Mouse (Mus musculus) CH12.LX (cell line): ENCODE data around the gene Nxpe5. TPM values are rescaled to one million over a fixed set of nuclear protein-coding genes. Genes with fewer than 3 reads are reported as not detected.
A peak's percentile ranks its signal among the peaks of the same experiment; 100 is the strongest.
"Not testable (repeated sequence)": the region's sequence is repeated elsewhere in the genome, so short reads cannot be mapped to it uniquely, and the experiment has no call there.

Experiments used
- DNase-seq: peaks from one replicate; pipeline ENCODE4 v3.0.0-alpha.2; 2013; ENCODE audit errors: extremely low read depth
- H3K27ac ChIP-seq: 2 replicates; pipeline ENCODE4 v1.5.1; 2012; ENCODE audit warnings: low read depth, mild to moderate bottlenecking, control low read depth, moderate library complexity; ENCODE audit not compliant: insufficient read depth
- H3K27me3 ChIP-seq: replicated peaks from 2 replicates; pipeline ENCODE3; 2012; ENCODE audit warnings: inconsistent platforms
- H3K36me3 ChIP-seq, 2 experiments: replicated peaks in 1 of 2; 2 replicates each; pipeline versions ENCODE3 to v1.6.1; 2012; ENCODE audit warnings: inconsistent platforms in 1 of 2, low read length in 1 of 2, mild to moderate bottlenecking in 1 of 2, mixed read lengths in 1 of 2, moderate library complexity in 1 of 2; ENCODE audit not compliant: control insufficient read depth in 1 of 2, insufficient read depth in 1 of 2
- H3K4me1 ChIP-seq, 2 experiments: 2 replicates each; pipeline ENCODE4 v1.6.1; 2012; ENCODE audit warnings: inconsistent platforms in 1 of 2, moderate library complexity in 1 of 2; ENCODE audit not compliant: insufficient read depth in 2 of 2, control insufficient read depth in 1 of 2
- H3K4me2 ChIP-seq: 2 replicates; pipeline ENCODE4 v1.6.1; 2012; ENCODE audit warnings: low read depth, mild to moderate bottlenecking, control low read depth; ENCODE audit not compliant: poor library complexity, insufficient read depth, severe bottlenecking
- H3K4me3 ChIP-seq, 3 experiments: fragments of 150-350 bp in 1 of 3; sonication (generic) in 1 of 3; replicated peaks in 1 of 3; 2 replicates each; pipeline versions ENCODE3 to v1.5.1; 2011 to 2012; ENCODE audit warnings: low read depth in 2 of 3, low read length in 2 of 3, mild to moderate bottlenecking in 2 of 3, moderate library complexity in 2 of 3, control low read depth in 1 of 3, improper control_type of control experiment in 1 of 3, inconsistent platforms in 1 of 3, mixed read lengths in 1 of 3; ENCODE audit not compliant: poor library complexity in 1 of 3
- H3K79me2 ChIP-seq: replicated peaks from 2 replicates; pipeline ENCODE4 v1.6.1; 2012; ENCODE audit warnings: mild to moderate bottlenecking, moderate library complexity; ENCODE audit not compliant: control insufficient read depth, poor library complexity, insufficient read depth, severe bottlenecking; ENCODE audit errors: extremely low read depth
- H3K9ac ChIP-seq: 2 replicates; pipeline ENCODE4 v1.6.1; 2012; ENCODE audit warnings: low read depth, mild to moderate bottlenecking, control low read depth, moderate library complexity; ENCODE audit not compliant: insufficient read depth
- H3K9me3 ChIP-seq: replicated peaks from 2 replicates; pipeline ENCODE3; 2012; ENCODE audit warnings: low read length, inconsistent platforms, mixed read lengths
- CHD1 ChIP-seq: IDR thresholded peaks from 2 replicates; pipeline ENCODE4 v1.6.1; 2012; ENCODE audit warnings: low read depth, low read length, improper control_type of control experiment, inconsistent platforms
- CTCF ChIP-seq, 2 experiments: IDR thresholded peaks in 1 of 2; conservative IDR thresholded peaks in 1 of 2; 2 replicates each; pipeline ENCODE4 v1.5.1; 2011 to 2012; ENCODE audit warnings: low read depth in 2 of 2, low read length in 2 of 2, improper control_type of control experiment in 1 of 2, inconsistent platforms in 1 of 2, mild to moderate bottlenecking in 1 of 2, moderate library complexity in 1 of 2
- E2F4 ChIP-seq: IDR thresholded peaks from 2 replicates; pipeline ENCODE4 v1.6.1; 2011; ENCODE audit warnings: low read depth, low read length, improper control_type of control experiment; ENCODE audit not compliant: insufficient replicate concordance
- EP300 ChIP-seq: IDR thresholded peaks from 2 replicates; pipeline ENCODE4 v1.6.1; 2011; ENCODE audit warnings: low read length, improper control_type of control experiment
- ETS1 ChIP-seq: conservative IDR thresholded peaks from 2 replicates; pipeline ENCODE4 v1.6.1; 2012; ENCODE audit warnings: low read depth, mild to moderate bottlenecking, inconsistent platforms, low read length, improper control_type of control experiment, moderate library complexity
- GABPA ChIP-seq: IDR thresholded peaks from 2 replicates; pipeline ENCODE4 v1.6.1; 2012; ENCODE audit warnings: low read depth, low read length, improper control_type of control experiment, inconsistent platforms; ENCODE audit not compliant: insufficient replicate concordance
- HCFC1 ChIP-seq: IDR thresholded peaks from 2 replicates; pipeline ENCODE4 v1.6.1; 2012; ENCODE audit warnings: low read depth, mild to moderate bottlenecking, inconsistent platforms, low read length, improper control_type of control experiment
- IRF4 ChIP-seq: IDR thresholded peaks from 2 replicates; pipeline ENCODE4 v1.6.1; 2014; ENCODE audit warnings: low read depth, mild to moderate bottlenecking, inconsistent platforms, low read length, improper control_type of control experiment
- JUN ChIP-seq: IDR thresholded peaks from 2 replicates; pipeline ENCODE4 v1.6.1; 2011; ENCODE audit warnings: low read depth, mild to moderate bottlenecking, low read length, improper control_type of control experiment, moderate library complexity; ENCODE audit not compliant: insufficient read depth
- MAX ChIP-seq: IDR thresholded peaks from 2 replicates; pipeline ENCODE4 v1.6.1; 2011; ENCODE audit warnings: low read length, improper control_type of control experiment
- MAZ ChIP-seq: IDR thresholded peaks from 2 replicates; pipeline ENCODE4 v1.6.1; 2012; ENCODE audit warnings: low read depth, mild to moderate bottlenecking, inconsistent platforms, low read length, improper control_type of control experiment, moderate library complexity
- NRF1 ChIP-seq: IDR thresholded peaks from 2 replicates; pipeline ENCODE4 v1.6.1; 2014; ENCODE audit warnings: low read depth, mild to moderate bottlenecking, inconsistent platforms, low read length, improper control_type of control experiment, moderate library complexity
- POLR2AphosphoS2 ChIP-seq: IDR thresholded peaks from 2 replicates; pipeline ENCODE4 v1.6.1; 2011; ENCODE audit warnings: low read depth, low read length, improper control_type of control experiment
- RAD21 ChIP-seq: IDR thresholded peaks from 2 replicates; pipeline ENCODE4 v1.6.1; 2011; ENCODE audit warnings: low read depth, mild to moderate bottlenecking, low read length, improper control_type of control experiment, moderate library complexity
- SIN3A ChIP-seq: IDR thresholded peaks from 2 replicates; pipeline ENCODE4 v1.6.1; 2012; ENCODE audit warnings: low read length, improper control_type of control experiment, inconsistent platforms
- SMC3 ChIP-seq: IDR thresholded peaks from 2 replicates; pipeline ENCODE4 v1.6.1; 2011; ENCODE audit warnings: low read depth, low read length, improper control_type of control experiment
- UBTF ChIP-seq: IDR thresholded peaks from 2 replicates; pipeline ENCODE4 v1.6.1; 2012; ENCODE audit warnings: low read depth, mild to moderate bottlenecking, inconsistent platforms, low read length, improper control_type of control experiment, moderate library complexity
- USF1 ChIP-seq: IDR thresholded peaks from 2 replicates; pipeline ENCODE4 v1.6.1; 2014; ENCODE audit warnings: low read depth, mild to moderate bottlenecking, inconsistent platforms, low read length, improper control_type of control experiment
- dilution Hi-C: fragments of 300-500 bp; cut with MboI; formaldehyde crosslinking; loops from 2 replicates; pipeline ENCODE4 v1.14.3; 2020; ENCODE audit warnings: low sequenced_read_pairs; ENCODE audit not compliant: extremely low pct_unique_long_range_greater_than_20kb, extremely low pct_ligation_motif_present
- in situ Hi-C: fragments of 300-500 bp; cut with MboI; formaldehyde crosslinking; loops from 3 replicates; pipeline ENCODE4 v1.14.3; 2019; ENCODE audit warnings: low sequenced_read_pairs, low pct_ligation_motif_present, low pct_unique_long_range_greater_than_20kb, mixed read lengths
- polyA plus RNA-seq: library from polyadenylated mRNA; unstranded; fragments of >175 nt; gene quantifications from 2 replicates; pipeline ENCODE4 v1.2.1, GENCODE M21; 2012; ENCODE audit warnings: low read depth; ENCODE audit not compliant: insufficient read length
- total RNA-seq, 2 experiments: library from RNA; depleted of rRNA; stranded (reverse); fragments of 300-350 nt in 1 of 2; fragments of >200 nt in 1 of 2; gene quantifications; 2 replicates each; pipeline ENCODE4 v1.2.3; 2012 to 2014

Gene Nxpe5
- total and polyA plus RNA-seq, 3 experiments: not detected

GRCm38 (mm10) chr5:138216632-138217031, 9.1 kb upstream of the Nxpe5 start:
- H3K9ac ChIP-seq, H3K4me2 ChIP-seq, H3K4me1 ChIP-seq, H3K9me3 ChIP-seq, H3K36me3 ChIP-seq, H3K4me3 ChIP-seq, H3K27ac ChIP-seq, H3K27me3 ChIP-seq, dilution Hi-C loops, in situ Hi-C loops, H3K79me2 ChIP-seq: not testable (repeated sequence)
- TF ChIP-seq JUN (peak; percentile 11; the same call in 1 of the 2 replicates), ETS1 (0 out of 2 replicates have a peak, but pooled peaks have one; percentile 19), EP300 (peak; percentile 71), IRF4 (peak; percentile 63; the same call in 1 of the 2 replicates)
- peak; percentile 73 for DNase-seq

GRCm38 (mm10) chr5:138219864-138220263, 5.8 kb upstream of the Nxpe5 start:
- no peak overlapping the region for H3K4me2 ChIP-seq
- no peak for TF ChIP-seq CHD1
- H3K9me3 ChIP-seq: peaks cover 5% of the 10 kb centered on the region
- H3K4me1 ChIP-seq: peaks cover 0 to 7% of the 10 kb centered on the region in 2 experiments; a peak in 2 of 4 replicates
- dilution Hi-C loops: no loop called here
- no peaks in the 10 kb centered on the region for H3K27me3 ChIP-seq
- H3K79me2 ChIP-seq: no peaks in the 10 kb centered on the region
- H3K27ac ChIP-seq: no peak overlapping the region
- no peak for DNase-seq
- H3K4me3 ChIP-seq: no peak overlapping the region
- in situ Hi-C loops: no loop called here
- H3K9ac ChIP-seq: no peak overlapping the region
- H3K36me3 ChIP-seq: no peaks in the 10 kb centered on the region

DNA sequence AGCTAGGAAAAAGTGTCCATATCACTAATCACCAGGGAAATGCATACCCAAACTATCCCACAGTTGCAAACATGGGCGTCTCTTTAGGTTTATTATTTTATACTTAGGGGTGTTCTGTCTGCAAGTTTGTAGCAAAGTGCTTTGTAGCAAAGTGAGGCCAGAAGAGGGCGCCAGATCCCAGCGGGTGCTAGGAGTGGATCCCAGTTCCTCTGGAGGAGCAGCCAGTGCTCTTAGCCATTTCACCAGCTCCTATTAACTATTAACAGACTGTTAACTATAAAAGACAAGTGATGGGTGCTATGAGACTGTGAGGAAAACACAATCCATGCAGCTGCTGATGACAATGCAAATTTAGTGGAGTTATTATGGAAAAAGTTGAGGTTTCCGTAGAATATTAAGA, 3.6 kb upstream of the Nxpe5 start:
- Histone ChIP-seq H3K4me2 (no peak overlapping the region), H3K36me3 (no peaks in the 10 kb centered on the region), H3K9me3 (peaks cover 3% of the 10 kb centered on the region), H3K79me2 (no peaks in the 10 kb centered on the region), H3K27me3 (no peaks in the 10 kb centered on the region), H3K9ac (no peak overlapping the region), H3K27ac (no peak overlapping the region), H3K4me1 (peaks cover 0 to 7% of the 10 kb centered on the region in 2 experiments; a peak in 2 of 4 replicates), H3K4me3 (no peak overlapping the region)
- no peak for TF ChIP-seq SIN3A
- no peak for TF ChIP-seq MAZ
- TF ChIP-seq CHD1: no peak
- no peak for TF ChIP-seq HCFC1
- no peak for TF ChIP-seq UBTF
- no peak for TF ChIP-seq MAX
- peak; percentile 63 for TF ChIP-seq IRF4
- TF ChIP-seq RAD21: peak; percentile 85
- no peak for TF ChIP-seq NRF1
- TF ChIP-seq USF1: no peak
- no peak for TF ChIP-seq ETS1
- TF ChIP-seq GABPA: no peak
- TF ChIP-seq EP300: no peak
- TF ChIP-seq CTCF (conservative IDR thresholded peaks at IDR 0.05 in 1 of 2, IDR thresholded peaks at IDR 0.05 in 1 of 2; ENCODE audit: low read depth in 2 of 2, low read length in 2 of 2): peak; percentile 64 to 87
- TF ChIP-seq POLR2AphosphoS2: no peak
- TF ChIP-seq E2F4: no peak
- TF ChIP-seq SMC3: peak; percentile 65
- dilution Hi-C loops (no loop called here), in situ Hi-C loops (no loop called here)
- peak; percentile 70 for DNase-seq
